Mouse (Mus musculus): ENCODE results near the gene Nedd9.

GRCm38 (mm10) chr13:41335767-41336166, 151.4 kb downstream of the Nedd9 start:
- TF ChIP-seq CTCF (IDR thresholded peaks at IDR 0.05; ENCODE audit: low read depth, low read length) (no peak), POLR2A (IDR thresholded peaks at IDR 0.05; ENCODE audit: insufficient read depth, low read length) (no peak), EP300 (IDR thresholded peaks at IDR 0.05; ENCODE audit: insufficient read depth, low read depth, low read length) (no peak)

All from ES-Bruce4 (cell line).